Mouse (Mus musculus): ENCODE measurements at regions not wholly inside any gene's neighbourhood (a gene's known extent, or its start where the extent isn't known, plus 50 kb on each side); places are given as distances from the start of the nearest gene placed in this dataset.

DNA sequence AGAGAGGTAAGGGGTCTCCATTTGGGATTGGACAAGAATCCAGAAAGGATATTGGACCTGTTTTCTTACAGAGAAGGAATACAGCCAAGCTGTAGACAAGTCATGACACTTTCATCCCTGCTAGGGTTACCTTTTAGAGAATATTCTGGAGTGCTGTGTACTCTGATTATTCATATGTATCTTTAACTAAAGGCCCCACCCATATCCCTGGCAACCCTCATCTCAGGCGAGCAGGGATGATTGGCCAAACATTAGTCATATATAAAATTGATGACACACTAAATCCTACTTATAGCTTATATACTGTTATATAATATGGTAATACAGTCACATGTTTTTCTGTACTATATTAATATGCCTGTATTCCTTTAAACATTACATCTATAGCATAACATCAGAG is 83.6 kb upstream of the Gm47985 start:
- Histone ChIP-seq H3K27ac (ENCODE audit: low read depth, low read length) (no peak overlapping the region), H3K36me3 (ENCODE audit: control insufficient read depth, insufficient read depth) (no peaks in the 10 kb centered on the region), H3K9me3 (ENCODE audit: control insufficient read depth) (no peaks in the 10 kb centered on the region), H3K4me2 (replicated peaks; ENCODE audit: low read depth) (no peak overlapping the region), H3K27me3 (replicated peaks; ENCODE audit: control insufficient read depth, insufficient read depth, low read length) (no peaks in the 10 kb centered on the region), H3K9ac (ENCODE audit: low read depth, low read length) (no peak overlapping the region), H3K4me1 (replicated peaks; ENCODE audit: control insufficient read depth, insufficient read depth, low read length) (no peaks in the 10 kb centered on the region), H3K4me3 (ENCODE audit: low read depth, low read length) (no peak overlapping the region)
- TF ChIP-seq CTCF (IDR thresholded peaks at IDR 0.05; ENCODE audit: low read depth): no peak
- ATAC-seq: no peak
- 60% methylated on average over 1 of the region's 1 CpGs for WGBS

GRCm38 (mm10) chr1:151100565-151101483 is 81.5 kb upstream of the Gm47985 start:
- Histone ChIP-seq H3K9ac (ENCODE audit: low read depth, low read length) (no peak overlapping the region), H3K4me3 (ENCODE audit: low read depth, low read length) (no peak overlapping the region), H3K27ac (ENCODE audit: low read depth, low read length) (no peak overlapping the region), H3K4me2 (replicated peaks; ENCODE audit: low read depth) (no peak overlapping the region), H3K36me3 (ENCODE audit: control insufficient read depth, insufficient read depth) (no peaks in the 10 kb centered on the region), H3K27me3 (replicated peaks; ENCODE audit: control insufficient read depth, insufficient read depth, low read length) (no peaks in the 10 kb centered on the region), H3K4me1 (replicated peaks; ENCODE audit: control insufficient read depth, insufficient read depth, low read length) (no peaks in the 10 kb centered on the region), H3K9me3 (ENCODE audit: control insufficient read depth) (no peaks in the 10 kb centered on the region)
- ATAC-seq: no peak
- WGBS: 71% methylated on average over 12 of the region's 12 CpGs
- no peak for TF ChIP-seq CTCF (IDR thresholded peaks at IDR 0.05; ENCODE audit: low read depth)

DNA sequence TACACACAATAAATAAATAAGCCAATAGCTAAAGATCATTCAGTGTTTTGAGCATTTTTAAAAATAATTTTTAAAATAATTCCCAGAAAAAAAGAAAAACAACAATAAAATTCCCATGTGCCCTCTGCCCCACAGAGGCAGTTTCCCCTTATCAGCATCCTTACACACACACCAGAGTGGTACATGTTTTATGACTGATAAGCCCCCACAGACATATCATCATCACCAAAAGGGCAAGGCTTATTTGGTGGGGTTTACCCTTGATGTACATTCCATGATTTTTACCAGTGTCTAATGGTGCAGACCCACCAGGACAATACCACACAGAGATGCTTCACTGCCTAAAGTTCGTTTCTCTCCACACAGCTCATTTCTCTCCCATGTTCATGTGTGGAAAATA is 80.8 kb upstream of the Gm47985 start:
- Histone ChIP-seq H3K9me3 (ENCODE audit: control insufficient read depth) (no peaks in the 10 kb centered on the region), H3K4me3 (ENCODE audit: low read depth, low read length) (no peak overlapping the region), H3K27ac (ENCODE audit: low read depth, low read length) (no peak overlapping the region), H3K4me1 (replicated peaks; ENCODE audit: control insufficient read depth, insufficient read depth, low read length) (no peaks in the 10 kb centered on the region), H3K9ac (ENCODE audit: low read depth, low read length) (no peak overlapping the region), H3K36me3 (ENCODE audit: control insufficient read depth, insufficient read depth) (no peaks in the 10 kb centered on the region), H3K4me2 (replicated peaks; ENCODE audit: low read depth) (no peak overlapping the region), H3K27me3 (replicated peaks; ENCODE audit: control insufficient read depth, insufficient read depth, low read length) (no peaks in the 10 kb centered on the region)
- ATAC-seq: no peak
- TF ChIP-seq CTCF (IDR thresholded peaks at IDR 0.05; ENCODE audit: low read depth): no peak
- 90% methylated on average over 1 of the region's 1 CpGs for WGBS

DNA sequence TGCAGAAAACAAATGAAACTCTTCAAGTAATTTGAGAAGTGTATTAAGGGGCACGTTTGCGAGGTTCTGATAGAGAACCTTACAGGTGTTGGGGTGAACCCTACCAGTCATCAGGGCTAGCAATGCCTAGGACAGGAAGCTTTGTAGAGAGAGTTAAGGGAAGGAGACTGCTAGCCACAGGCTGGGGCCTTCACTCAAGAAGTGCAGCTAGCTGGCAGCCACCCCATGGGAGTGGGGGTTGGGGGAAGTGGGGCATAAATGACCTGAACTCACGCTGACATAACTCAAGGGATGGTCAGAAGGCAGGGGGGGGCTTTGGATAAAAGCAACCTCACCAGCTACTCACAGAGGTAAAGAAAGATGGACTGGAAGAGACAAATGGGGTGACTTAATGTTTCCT is 80.3 kb upstream of the Gm47985 start:
- TF ChIP-seq CTCF (IDR thresholded peaks at IDR 0.05; ENCODE audit: low read depth): no peak
- no peaks in the 10 kb centered on the region for H3K36me3 ChIP-seq (ENCODE audit: control insufficient read depth, insufficient read depth)
- no peak overlapping the region for H3K9ac ChIP-seq (ENCODE audit: low read depth, low read length)
- no peaks in the 10 kb centered on the region for H3K4me1 ChIP-seq (replicated peaks; ENCODE audit: control insufficient read depth, insufficient read depth, low read length)
- no peak overlapping the region for H3K4me2 ChIP-seq (replicated peaks; ENCODE audit: low read depth)
- no peaks in the 10 kb centered on the region for H3K9me3 ChIP-seq (ENCODE audit: control insufficient read depth)
- 88% methylated on average over 3 of the region's 3 CpGs for WGBS
- no peak overlapping the region for H3K27ac ChIP-seq (ENCODE audit: low read depth, low read length)
- H3K4me3 ChIP-seq (ENCODE audit: low read depth, low read length): no peak overlapping the region
- no peaks in the 10 kb centered on the region for H3K27me3 ChIP-seq (replicated peaks; ENCODE audit: control insufficient read depth, insufficient read depth, low read length)
- no peak for ATAC-seq

- H3K4me2 ChIP-seq (replicated peaks; ENCODE audit: low read depth): peak overlapping the region; percentile 24; the same call in 1 of the 2 replicates
- H3K27ac ChIP-seq (ENCODE audit: low read depth, low read length): no peak overlapping the region
- H3K9ac ChIP-seq (ENCODE audit: low read depth, low read length): no peak overlapping the region
- H3K36me3 ChIP-seq (ENCODE audit: control insufficient read depth, insufficient read depth): no peaks in the 10 kb centered on the region
- 62% methylated on average over 16 of the region's 16 CpGs for WGBS
- peak; percentile 80 for ATAC-seq
- no peak overlapping the region for H3K4me3 ChIP-seq (ENCODE audit: low read depth, low read length)
- no peaks in the 10 kb centered on the region for H3K9me3 ChIP-seq (ENCODE audit: control insufficient read depth)
- H3K4me1 ChIP-seq (replicated peaks; ENCODE audit: control insufficient read depth, insufficient read depth, low read length): no peaks in the 10 kb centered on the region
- TF ChIP-seq CTCF (IDR thresholded peaks at IDR 0.05; ENCODE audit: low read depth): peak; percentile 74
- no peaks in the 10 kb centered on the region for H3K27me3 ChIP-seq (replicated peaks; ENCODE audit: control insufficient read depth, insufficient read depth, low read length)
Measured at GRCm38 (mm10) chr1:151102646-151103391, 79.5 kb upstream of the Gm47985 start.

- no peak for ATAC-seq
- Histone ChIP-seq H3K4me1 (replicated peaks; ENCODE audit: control insufficient read depth, insufficient read depth, low read length) (no peaks in the 10 kb centered on the region), H3K4me2 (replicated peaks; ENCODE audit: low read depth) (peak overlapping the region; percentile 24; the same call in 1 of the 2 replicates), H3K9ac (ENCODE audit: low read depth, low read length) (no peak overlapping the region), H3K27ac (ENCODE audit: low read depth, low read length) (no peak overlapping the region), H3K4me3 (ENCODE audit: low read depth, low read length) (no peak overlapping the region), H3K9me3 (ENCODE audit: control insufficient read depth) (no peaks in the 10 kb centered on the region), H3K27me3 (replicated peaks; ENCODE audit: control insufficient read depth, insufficient read depth, low read length) (no peaks in the 10 kb centered on the region), H3K36me3 (ENCODE audit: control insufficient read depth, insufficient read depth) (no peaks in the 10 kb centered on the region)
- no peak for TF ChIP-seq CTCF (IDR thresholded peaks at IDR 0.05; ENCODE audit: low read depth)
- WGBS: 34% methylated on average over 6 of the region's 6 CpGs
Measured at GRCm38 (mm10) chr1:151103522-151104037, 78.8 kb upstream of the Gm47985 start.

All from intestine, postnatal 0 days (tissue).